In genomic region chr12:77324142-77324541, GRCm38 (mm10) we compare ENCODE assay signal across 20 mouse cellular contexts.
A peak's percentile ranks its signal among the peaks of the same experiment; 100 is the strongest.
DNase-seq lines count a peak whose midpoint lies in the region; ATAC-seq and TF ChIP-seq lines count a peak whose summit lies in the region.
"Had no signal": no experiment of that assay in that cellular context is flagged by ENCODE, and none has a peak within 500 bp of the region (broad histone marks: within the 10 kb centered on the region; RNA-seq: fewer than 3 reads in every experiment).

No protein-coding gene starts in this region.

- H3K4me3 ChIP-seq in cerebellum, adult 2 months (replicated peaks; ENCODE audit: insufficient read depth, low read depth, low read length), result no peak overlapping the region
- no peak overlapping the region for H3K4me3 ChIP-seq in embryonic facial prominence, embryonic 10.5 days
- H3K4me3 ChIP-seq: embryonic facial prominence, embryonic 13.5 days; forebrain, embryonic 12.5 days; heart, adult 2 months; heart, embryonic 15.5 days; hindbrain, embryonic 13.5 days had no signal

- no peak for TF ChIP-seq POLR2A in cerebellum, adult 2 months (IDR thresholded peaks at IDR 0.05; ENCODE audit: borderline replicate concordance, insufficient read depth, low read length)

- TF ChIP-seq CTCF in cerebellum, adult 2 months (IDR thresholded peaks at IDR 0.05; ENCODE audit: borderline replicate concordance, insufficient read depth, low read depth, low read length), result no peak

- H3K4me1 ChIP-seq in cerebellum, adult 2 months (ENCODE audit: control insufficient read depth, insufficient read depth, low read length), result peaks cover 8% of the 10 kb centered on the region
- H3K4me1 ChIP-seq in embryonic facial prominence, embryonic 10.5 days, result 0 out of 2 replicates have a peak, but pooled peaks cover 7% of the 10 kb centered on the region
- H3K4me1 ChIP-seq: forebrain, embryonic 12.5 days; heart, embryonic 15.5 days; hindbrain, embryonic 13.5 days had no signal

- no peaks in the 10 kb centered on the region for H3K27me3 ChIP-seq in cerebellum, adult 2 months (ENCODE audit: control insufficient read depth, insufficient read depth, low read length)
- H3K27me3 ChIP-seq in embryonic facial prominence, embryonic 10.5 days (replicated peaks; ENCODE audit: low read depth, poor library complexity, severe bottlenecking), result no peaks in the 10 kb centered on the region
- H3K27me3 ChIP-seq: embryonic facial prominence, embryonic 13.5 days; forebrain, embryonic 12.5 days; heart, embryonic 15.5 days; hindbrain, embryonic 13.5 days had no signal

- no peak for DNase-seq in cerebellum, adult 2 months
- no peak for DNase-seq in cerebellum, postnatal 4 days (ENCODE audit: low spot score in 2 of 2)
- DNase-seq in ES-CJ7 (ENCODE audit: low read depth, low spot score), result peak; percentile 19
- no peak for DNase-seq in ovary, postnatal 10 days (ENCODE audit: low spot score)
- no peak for DNase-seq in embryonic facial prominence, embryonic 10.5 days (ENCODE audit: low spot score)
- DNase-seq in urinary bladder, adult 18-20 months (ENCODE audit: low spot score in 2 of 2), result no peak
- DNase-seq: adrenal gland, postnatal 14 days; cerebellum, adult 11-12 months; cerebellum, adult 9-11 months; gastrocnemius, postnatal 14 days; heart, adult 2 months; heart, postnatal 14 days had no signal

- H3K27ac ChIP-seq in cerebellum, adult 2 months (ENCODE audit: insufficient read depth, low read length), result peak overlapping the region; percentile 30; the same call in 1 of the 2 replicates
- H3K27ac ChIP-seq in embryonic facial prominence, embryonic 10.5 days (replicated peaks), result no peak overlapping the region
- H3K27ac ChIP-seq: embryonic facial prominence, embryonic 13.5 days; forebrain, embryonic 12.5 days; heart, adult 2 months; heart, embryonic 15.5 days; hindbrain, embryonic 13.5 days; hindbrain, postnatal 0 days had no signal

- 62% methylated on average over 3 of the region's 3 CpGs for WGBS in cerebellum, adult 2 months
- 67% methylated on average over 3 of the region's 3 CpGs for WGBS in embryonic facial prominence, embryonic 10.5 days

- peak; percentile 50; the same call in 1 of the 2 replicates for ATAC-seq in common myeloid progenitor, adult 5-6 weeks (replicated peaks; ENCODE audit: low read depth, poor library complexity, severe bottlenecking)
- ATAC-seq: activated CD4-positive, CD25-positive, alpha-beta regulatory T cell, adult 4 months; forebrain, embryonic 16.5 days; hindbrain, postnatal 0 days had no signal

- H3K9me3 ChIP-seq in embryonic facial prominence, embryonic 10.5 days, result no peaks in the 10 kb centered on the region
- H3K9me3 ChIP-seq: embryonic facial prominence, embryonic 13.5 days; forebrain, embryonic 12.5 days; heart, embryonic 15.5 days; hindbrain, embryonic 13.5 days had no signal

- H3K36me3 ChIP-seq in embryonic facial prominence, embryonic 10.5 days (replicated peaks), result no peaks in the 10 kb centered on the region
- H3K36me3 ChIP-seq: embryonic facial prominence, embryonic 13.5 days; forebrain, embryonic 12.5 days; heart, embryonic 15.5 days; hindbrain, embryonic 13.5 days had no signal
